In genomic region chr4:85613331-85613730, GRCm38 (mm10) we compare ENCODE assay signal across 16 mouse cellular contexts.
"Had no signal": no experiment of that assay in that cellular context is flagged by ENCODE, and none has a peak within 500 bp of the region (broad histone marks: within the 10 kb centered on the region; RNA-seq: fewer than 3 reads in every experiment).

No protein-coding gene starts in this region.

- H3K9me3 ChIP-seq: neural tube, embryonic 12.5 days; neural tube, embryonic 13.5 days; neural tube, embryonic 15.5 days; stomach, embryonic 15.5 days had no signal

- H3K36me3 ChIP-seq: neural tube, embryonic 12.5 days; neural tube, embryonic 13.5 days; neural tube, embryonic 15.5 days; stomach, embryonic 15.5 days had no signal

- DNase-seq: right cerebral cortex, adult 18-20 months; right cerebral cortex, postnatal 14 days; right cerebral cortex, postnatal 25 days; right cerebral cortex, postnatal 4 days; spleen, adult 18-20 months; thymus, adult 18-20 months; thymus, adult 2 months; thymus, postnatal 14 days; thymus, postnatal 25 days; thymus, postnatal 36 days; thymus, postnatal 4 days had no signal

- H3K9ac ChIP-seq: neural tube, embryonic 12.5 days; neural tube, embryonic 13.5 days; neural tube, embryonic 15.5 days; stomach, embryonic 15.5 days had no signal

- H3K27me3 ChIP-seq: neural tube, embryonic 12.5 days; neural tube, embryonic 13.5 days; neural tube, embryonic 15.5 days; stomach, embryonic 15.5 days had no signal

- H3K27ac ChIP-seq: neural tube, embryonic 12.5 days; neural tube, embryonic 13.5 days; neural tube, embryonic 15.5 days; stomach, embryonic 15.5 days; stomach, postnatal 0 days had no signal

- H3K4me1 ChIP-seq: neural tube, embryonic 12.5 days; neural tube, embryonic 13.5 days; neural tube, embryonic 15.5 days; stomach, embryonic 15.5 days had no signal

- H3K4me2 ChIP-seq: neural tube, embryonic 12.5 days; neural tube, embryonic 13.5 days; neural tube, embryonic 15.5 days; stomach, embryonic 15.5 days had no signal

- H3K4me3 ChIP-seq: neural tube, embryonic 12.5 days; neural tube, embryonic 13.5 days; neural tube, embryonic 15.5 days; stomach, embryonic 15.5 days had no signal
